Mouse (Mus musculus) liver, adult 2 months (tissue): Measurements from ENCODE around the gene 4930402H24Rik. TPM values are rescaled to one million over a fixed set of nuclear protein-coding genes. Genes with fewer than 3 reads are reported as not detected.

Experiments
- DNase-seq: peaks from one replicate; pipeline ENCODE4 v3.0.0-alpha.2; 2011; ENCODE audit warnings: low read depth, low spot score; ENCODE audit errors: extremely low read depth
- H3K27ac ChIP-seq: fragments of 200-500 bp; replicated peaks from 2 replicates; pipeline ENCODE4 v1.5.1; 2012; ENCODE audit warnings: low read depth, mild to moderate bottlenecking, control low read depth, inconsistent platforms, low read length; ENCODE audit not compliant: insufficient read depth
- H3K27me3 ChIP-seq: fragments of 200-500 bp; 2 replicates; pipeline ENCODE4 v1.6.1; 2012; ENCODE audit warnings: mild to moderate bottlenecking, moderate library complexity, low read length, inconsistent platforms; ENCODE audit not compliant: control insufficient read depth, insufficient read depth
- H3K36me3 ChIP-seq: fragments of 200-500 bp; 2 replicates; pipeline ENCODE4 v1.6.1; 2012; ENCODE audit warnings: low read length, inconsistent platforms; ENCODE audit not compliant: control insufficient read depth, insufficient read depth
- H3K4me1 ChIP-seq: fragments of 200-500 bp; 2 replicates; pipeline ENCODE4 v1.6.1; 2011; ENCODE audit warnings: low read length; ENCODE audit not compliant: control insufficient read depth, insufficient read depth
- H3K4me3 ChIP-seq: fragments of 200-500 bp; 2 replicates; pipeline ENCODE4 v1.5.1; 2011; ENCODE audit warnings: low read depth, mild to moderate bottlenecking, control low read depth, low read length, moderate library complexity; ENCODE audit not compliant: insufficient read depth
- H3K79me2 ChIP-seq: fragments of 200-500 bp; 2 replicates; pipeline ENCODE4 v1.6.1; 2012; ENCODE audit warnings: inconsistent platforms, mild to moderate bottlenecking, low read length, moderate library complexity; ENCODE audit not compliant: control insufficient read depth, insufficient read depth
- H3K9ac ChIP-seq: fragments of 200-500 bp; 2 replicates; pipeline ENCODE4 v1.6.1; 2012; ENCODE audit warnings: low read depth, mild to moderate bottlenecking, control low read depth, inconsistent platforms, low read length
- CTCF ChIP-seq: fragments of 200-500 bp; IDR thresholded peaks from 2 replicates; pipeline ENCODE4 v1.5.1; 2011; ENCODE audit warnings: low read depth, low read length, control low read depth
- POLR2A ChIP-seq: fragments of 200-500 bp; IDR thresholded peaks from 2 replicates; pipeline ENCODE4 v1.6.1; 2011; ENCODE audit warnings: low read length, control low read depth; ENCODE audit not compliant: insufficient read depth; ENCODE audit errors: extremely low read depth
- WGBS: fragments of 180-500 bp; shearing (Covaris S2); methylation state at CpG from one replicate; pipeline ENCODE4 v1.1.7; 2018; 5-methylcytosine and 5-hydroxymethylcytosine counted together
- polyA plus RNA-seq: library from polyadenylated mRNA; depleted of rRNA; stranded (reverse); fragments of >200 nt; gene quantifications from 2 replicates; pipeline ENCODE4 v1.2.3, GENCODE M21; 2012
- total RNA-seq: library from RNA; depleted of rRNA; stranded (reverse); fragments of >200 nt; gene quantifications from 2 replicates; pipeline ENCODE4 v1.2.3, GENCODE M21; 2014

The 4930402H24Rik gene
- total and polyA plus RNA-seq, 2 experiments, result 14.8 to 18.2 TPM

DNA sequence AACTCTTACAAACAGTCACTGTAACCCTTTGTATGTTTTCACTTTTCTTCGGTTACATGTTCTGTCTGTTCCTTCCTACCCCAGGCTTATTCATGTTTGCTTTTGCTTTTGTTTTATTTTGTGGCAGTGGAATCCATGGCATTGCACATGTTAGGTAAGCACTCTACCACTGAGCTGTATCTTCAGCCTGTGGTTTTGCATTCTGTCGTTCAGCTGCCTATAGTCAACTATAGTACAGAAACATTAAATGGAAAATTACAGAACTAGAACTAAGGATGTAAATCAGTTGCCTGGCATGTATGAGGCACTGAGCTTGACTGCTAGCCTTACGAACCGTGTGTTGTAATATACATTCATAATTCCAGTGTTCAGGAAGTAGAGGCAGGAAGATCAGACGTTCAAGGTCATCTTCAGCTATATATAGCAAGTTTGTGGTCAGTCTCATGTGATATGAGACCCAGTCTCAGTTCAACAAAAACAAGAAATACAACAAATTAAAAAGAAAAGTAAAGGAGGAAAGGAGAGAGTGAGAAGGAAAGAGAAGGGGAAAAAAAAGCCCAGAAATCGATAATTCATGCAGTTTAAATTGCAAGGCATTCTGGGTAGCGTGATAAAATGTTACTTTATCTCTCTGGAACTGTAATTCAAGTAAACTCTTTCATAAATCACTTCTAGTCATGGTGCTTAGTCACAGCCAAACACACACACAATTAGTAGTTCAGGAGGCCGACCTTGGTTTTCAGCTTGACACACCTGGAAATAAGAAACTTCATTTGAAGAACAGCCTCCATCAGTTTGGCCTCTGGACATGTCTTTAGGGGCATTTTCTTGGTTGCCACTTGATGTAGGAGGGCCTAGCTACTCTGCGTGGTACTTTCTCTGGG lies 54.6 kb downstream of the 4930402H24Rik start:
- no peaks in the 10 kb centered on the region for H3K36me3 ChIP-seq
- WGBS, result 78% methylated on average over 9 of the region's 9 CpGs
- H3K9ac ChIP-seq, result no peak overlapping the region
- no peak for TF ChIP-seq POLR2A
- TF ChIP-seq CTCF, result no peak
- no peaks in the 10 kb centered on the region for H3K27me3 ChIP-seq
- H3K27ac ChIP-seq, result no peak overlapping the region
- no peak overlapping the region for H3K4me3 ChIP-seq
- H3K79me2 ChIP-seq, result no peaks in the 10 kb centered on the region
- H3K4me1 ChIP-seq, result no peaks in the 10 kb centered on the region
- DNase-seq, result no peak

DNA sequence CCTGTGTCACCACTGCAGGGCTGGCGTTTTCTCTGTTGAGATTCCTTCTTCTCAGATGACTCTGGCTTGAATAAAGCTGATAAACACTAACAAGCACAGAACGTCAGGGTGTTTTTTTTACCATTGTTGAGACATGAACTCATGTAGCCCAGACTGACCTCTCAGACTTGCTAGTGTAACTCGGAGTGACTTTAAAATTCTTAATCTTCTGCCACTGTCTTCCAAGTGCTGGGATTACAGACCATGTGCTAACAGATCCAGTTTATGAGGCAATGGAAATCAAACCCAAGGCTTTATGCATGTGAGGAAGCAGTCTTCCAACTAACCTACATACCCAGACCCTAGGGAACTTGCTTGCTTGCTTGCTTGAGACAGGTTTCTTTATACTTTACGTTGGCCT lies 56.5 kb downstream of the 4930402H24Rik start:
- whole genome bisulfite sequencing, result 89% methylated on average over 4 of the region's 4 CpGs
- no peak for DNase-seq
- H3K27ac ChIP-seq, result no peak overlapping the region
- no peaks in the 10 kb centered on the region for H3K4me1 ChIP-seq
- H3K9ac ChIP-seq, result no peak overlapping the region
- no peaks in the 10 kb centered on the region for H3K79me2 ChIP-seq
- H3K27me3 ChIP-seq, result no peaks in the 10 kb centered on the region
- H3K36me3 ChIP-seq, result no peaks in the 10 kb centered on the region
- TF ChIP-seq POLR2A (no peak), CTCF (no peak)
- no peak overlapping the region for H3K4me3 ChIP-seq

DNA sequence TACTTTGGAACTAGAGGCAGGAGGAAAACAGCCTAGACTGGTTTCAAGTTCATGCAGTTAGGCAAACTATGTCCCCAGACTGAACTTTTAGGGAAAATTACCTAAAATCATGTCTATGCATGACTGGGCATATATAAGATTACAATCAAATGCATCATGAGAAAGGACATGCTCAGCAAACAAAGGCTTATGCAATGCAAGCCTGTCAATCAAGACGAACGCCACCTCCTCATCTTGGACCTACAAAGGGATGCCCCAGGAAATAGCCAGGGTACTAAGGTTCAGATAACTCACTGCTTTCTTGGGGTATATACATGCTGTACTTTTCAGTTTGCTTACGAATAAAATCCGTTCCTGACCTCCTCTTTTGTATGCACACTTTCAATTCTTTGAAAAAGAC lies 57.9 kb downstream of the 4930402H24Rik start:
- Histone ChIP-seq H3K79me2 (no peaks in the 10 kb centered on the region), H3K9ac (no peak overlapping the region), H3K36me3 (no peaks in the 10 kb centered on the region), H3K4me1 (no peaks in the 10 kb centered on the region), H3K27me3 (no peaks in the 10 kb centered on the region), H3K4me3 (no peak overlapping the region), H3K27ac (no peak overlapping the region)
- 73% methylated on average over 4 of the region's 4 CpGs for WGBS
- TF ChIP-seq CTCF (no peak), POLR2A (no peak)
- no peak for DNase-seq

DNA sequence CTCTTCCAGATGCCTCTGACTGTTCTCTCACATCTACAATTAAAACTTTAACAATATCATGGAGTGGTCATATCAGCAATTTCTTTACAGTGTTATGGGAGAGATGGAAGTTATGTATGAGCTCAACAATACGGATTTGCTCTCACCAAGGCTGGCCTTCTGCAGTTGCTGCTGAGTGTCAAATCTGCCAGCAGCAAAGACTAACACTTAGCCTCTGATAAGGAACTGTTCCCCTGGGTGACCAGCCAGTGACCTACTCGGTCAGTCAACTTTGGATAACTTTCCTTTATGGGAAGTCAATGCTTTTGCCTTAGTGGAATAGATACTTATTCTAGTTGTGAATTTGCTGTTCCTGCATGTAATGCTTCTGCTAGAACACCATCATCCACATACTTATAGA lies 62.6 kb downstream of the 4930402H24Rik start:
- TF ChIP-seq POLR2A (no peak), CTCF (no peak)
- no peaks in the 10 kb centered on the region for H3K36me3 ChIP-seq
- H3K79me2 ChIP-seq, result no peaks in the 10 kb centered on the region; the same call in 1 of the 2 replicates
- 79% methylated on average over 2 of the region's 2 CpGs for WGBS
- no peak for DNase-seq
- no peak overlapping the region for H3K4me3 ChIP-seq
- H3K9ac ChIP-seq, result no peak overlapping the region
- no peak overlapping the region for H3K27ac ChIP-seq
- no peaks in the 10 kb centered on the region; the same call in 1 of the 2 replicates for H3K4me1 ChIP-seq
- H3K27me3 ChIP-seq, result no peaks in the 10 kb centered on the region

DNA sequence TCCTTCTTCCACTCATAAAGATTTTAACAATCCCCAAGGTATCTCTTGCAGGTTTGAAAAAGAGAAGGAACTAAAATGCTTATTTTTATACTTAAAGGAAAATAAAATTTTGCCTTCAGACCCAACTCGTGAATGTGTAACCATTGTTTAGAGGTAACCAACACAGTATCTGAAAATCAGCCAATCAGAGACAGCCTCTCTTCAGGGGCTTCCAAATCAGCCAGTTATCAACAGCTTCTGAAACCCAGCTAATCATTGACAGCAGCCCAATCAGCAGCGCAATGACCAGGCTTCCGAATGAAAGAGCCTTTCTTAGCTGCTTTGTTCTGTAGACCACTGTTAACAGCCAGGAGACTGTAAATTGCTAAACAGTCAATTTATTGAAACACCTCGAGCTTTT lies 65.4 kb downstream of the 4930402H24Rik start:
- Histone ChIP-seq H3K4me3 (no peak overlapping the region), H3K27ac (no peak overlapping the region), H3K36me3 (peaks cover 1% of the 10 kb centered on the region; the same call in 1 of the 2 replicates), H3K9ac (no peak overlapping the region), H3K79me2 (peaks cover 4% of the 10 kb centered on the region; the same call in 1 of the 2 replicates), H3K27me3 (no peaks in the 10 kb centered on the region), H3K4me1 (peaks cover 1% of the 10 kb centered on the region)
- WGBS, result 19% methylated on average over 4 of the region's 4 CpGs
- DNase-seq, result peak; percentile 74
- TF ChIP-seq CTCF (no peak), POLR2A (no peak)
